Mouse (Mus musculus) liver, adult 2 months (tissue): ENCODE data around the gene Rab1b. TPM values are rescaled to one million over a fixed set of nuclear protein-coding genes. Genes with fewer than 3 reads are reported as not detected.
"Not testable (repeated sequence)": the region's sequence is repeated elsewhere in the genome, so short reads cannot be mapped to it uniquely, and the experiment has no call there.

Experiments
- DNase-seq: peaks from one replicate; pipeline ENCODE4 v3.0.0-alpha.2; 2011; ENCODE audit warnings: low read depth, low spot score; ENCODE audit errors: extremely low read depth
- H3K27ac ChIP-seq: fragments of 200-500 bp; replicated peaks from 2 replicates; pipeline ENCODE4 v1.5.1; 2012; ENCODE audit warnings: low read depth, mild to moderate bottlenecking, control low read depth, inconsistent platforms, low read length; ENCODE audit not compliant: insufficient read depth
- H3K27me3 ChIP-seq: fragments of 200-500 bp; 2 replicates; pipeline ENCODE4 v1.6.1; 2012; ENCODE audit warnings: mild to moderate bottlenecking, moderate library complexity, low read length, inconsistent platforms; ENCODE audit not compliant: control insufficient read depth, insufficient read depth
- H3K36me3 ChIP-seq: fragments of 200-500 bp; 2 replicates; pipeline ENCODE4 v1.6.1; 2012; ENCODE audit warnings: low read length, inconsistent platforms; ENCODE audit not compliant: control insufficient read depth, insufficient read depth
- H3K4me1 ChIP-seq: fragments of 200-500 bp; 2 replicates; pipeline ENCODE4 v1.6.1; 2011; ENCODE audit warnings: low read length; ENCODE audit not compliant: control insufficient read depth, insufficient read depth
- H3K4me3 ChIP-seq: fragments of 200-500 bp; 2 replicates; pipeline ENCODE4 v1.5.1; 2011; ENCODE audit warnings: low read depth, mild to moderate bottlenecking, control low read depth, low read length, moderate library complexity; ENCODE audit not compliant: insufficient read depth
- H3K79me2 ChIP-seq: fragments of 200-500 bp; 2 replicates; pipeline ENCODE4 v1.6.1; 2012; ENCODE audit warnings: inconsistent platforms, mild to moderate bottlenecking, low read length, moderate library complexity; ENCODE audit not compliant: control insufficient read depth, insufficient read depth
- H3K9ac ChIP-seq: fragments of 200-500 bp; 2 replicates; pipeline ENCODE4 v1.6.1; 2012; ENCODE audit warnings: low read depth, mild to moderate bottlenecking, control low read depth, inconsistent platforms, low read length
- CTCF ChIP-seq: fragments of 200-500 bp; IDR thresholded peaks from 2 replicates; pipeline ENCODE4 v1.5.1; 2011; ENCODE audit warnings: low read depth, low read length, control low read depth
- POLR2A ChIP-seq: fragments of 200-500 bp; IDR thresholded peaks from 2 replicates; pipeline ENCODE4 v1.6.1; 2011; ENCODE audit warnings: low read length, control low read depth; ENCODE audit not compliant: insufficient read depth; ENCODE audit errors: extremely low read depth
- WGBS: fragments of 180-500 bp; shearing (Covaris S2); methylation state at CpG from one replicate; pipeline ENCODE4 v1.1.7; 2018; 5-methylcytosine and 5-hydroxymethylcytosine counted together
- polyA plus RNA-seq: library from polyadenylated mRNA; depleted of rRNA; stranded (reverse); fragments of >200 nt; gene quantifications from 2 replicates; pipeline ENCODE4 v1.2.3, GENCODE M21; 2012
- total RNA-seq: library from RNA; depleted of rRNA; stranded (reverse); fragments of >200 nt; gene quantifications from 2 replicates; pipeline ENCODE4 v1.2.3, GENCODE M21; 2014

Gene Rab1b
- total and polyA plus RNA-seq, 2 experiments: 82.1 to 165 TPM

- peak overlapping the region; percentile 78; the same call in 1 of the 2 replicates for H3K4me3 ChIP-seq
- no peak for DNase-seq
- peaks cover 4% of the 10 kb centered on the region; the same call in 1 of the 2 replicates for H3K27me3 ChIP-seq
- no peak for TF ChIP-seq POLR2A
- TF ChIP-seq CTCF: no peak
- H3K79me2 ChIP-seq: no peaks in the 10 kb centered on the region
- 91% methylated on average over 4 of the region's 4 CpGs for WGBS
- H3K36me3 ChIP-seq: no peaks in the 10 kb centered on the region
- H3K9ac ChIP-seq: peak overlapping the region; percentile 10; the same call in 1 of the 2 replicates
- peaks cover 11% of the 10 kb centered on the region for H3K4me1 ChIP-seq
- H3K27ac ChIP-seq: no peak overlapping the region
These were observed 17.5 kb downstream of the Rab1b start for GRCm38 (mm10) chr19:5089324-5089723.

GRCm38 (mm10) chr19:5087884-5088728 is 18.8 kb downstream of the Rab1b start, which contains the start of gene Yif1a:
Gene Yif1a (plus strand): TSS chr19:5088538.
- Histone ChIP-seq H3K4me1 (peaks cover 11% of the 10 kb centered on the region), H3K79me2 (no peaks in the 10 kb centered on the region), H3K9ac (peak within 1 kb of the TSS; percentile 80), H3K27me3 (peaks cover 7% of the 10 kb centered on the region; the same call in 1 of the 2 replicates), H3K4me3 (peak within 1 kb of the TSS; percentile 78), H3K36me3 (no peaks in the 10 kb centered on the region), H3K27ac (peak within 1 kb of the TSS; percentile 77)
- TF ChIP-seq POLR2A: peak; percentile 80
- peak; percentile 77 for TF ChIP-seq CTCF
- DNase-seq: peak; percentile 100
- WGBS: under 1% methylated on average over 58 of the region's 58 CpGs

GRCm38 (mm10) chr19:5086533-5086932 is 20.3 kb downstream of the Rab1b start:
- H3K4me1 ChIP-seq: peaks cover 11% of the 10 kb centered on the region
- H3K9ac ChIP-seq, DNase-seq, H3K36me3 ChIP-seq, H3K4me3 ChIP-seq, H3K27ac ChIP-seq, H3K79me2 ChIP-seq: not testable (repeated sequence)
- WGBS: 45% methylated on average over 4 of the region's 4 CpGs
- peaks cover 16% of the 10 kb centered on the region for H3K27me3 ChIP-seq

GRCm38 (mm10) chr19:5085145-5085863 is 21.6 kb downstream of the Rab1b start, which contains the start of gene Tmem151a:
Gene Tmem151a (minus strand): TSS chr19:5085531.
- no peaks in the 10 kb centered on the region for H3K36me3 ChIP-seq
- H3K4me3 ChIP-seq: peak within 1 kb of the TSS; percentile 69
- 1% methylated on average over 68 of the region's 69 CpGs for WGBS
- peaks cover 11% of the 10 kb centered on the region for H3K4me1 ChIP-seq
- peaks cover 16% of the 10 kb centered on the region for H3K27me3 ChIP-seq
- peak within 1 kb of the TSS; percentile 71 for H3K9ac ChIP-seq
- H3K27ac ChIP-seq: no peak within 1 kb of the TSS
- TF ChIP-seq POLR2A (no peak), CTCF (no peak)
- DNase-seq: peak; percentile 28
- H3K79me2 ChIP-seq: no peaks in the 10 kb centered on the region

- H3K9ac ChIP-seq: peak overlapping the region; percentile 71; the same call in 1 of the 2 replicates
- TF ChIP-seq CTCF: no peak
- no peak for TF ChIP-seq POLR2A
- H3K79me2 ChIP-seq: no peaks in the 10 kb centered on the region
- no peak for DNase-seq
- no peaks in the 10 kb centered on the region for H3K36me3 ChIP-seq
- H3K27ac ChIP-seq: no peak overlapping the region
- WGBS: 6% methylated on average over 15 of the region's 15 CpGs
- peak overlapping the region; percentile 69; the same call in 1 of the 2 replicates for H3K4me3 ChIP-seq
- peaks cover 11% of the 10 kb centered on the region for H3K4me1 ChIP-seq
- H3K27me3 ChIP-seq: peaks cover 16% of the 10 kb centered on the region
These were observed 22.1 kb downstream of the Rab1b start for GRCm38 (mm10) chr19:5084834-5085144.
